Mouse (Mus musculus): ENCODE measurements around the gene Igdcc3.

The Igdcc3 gene

DNA sequence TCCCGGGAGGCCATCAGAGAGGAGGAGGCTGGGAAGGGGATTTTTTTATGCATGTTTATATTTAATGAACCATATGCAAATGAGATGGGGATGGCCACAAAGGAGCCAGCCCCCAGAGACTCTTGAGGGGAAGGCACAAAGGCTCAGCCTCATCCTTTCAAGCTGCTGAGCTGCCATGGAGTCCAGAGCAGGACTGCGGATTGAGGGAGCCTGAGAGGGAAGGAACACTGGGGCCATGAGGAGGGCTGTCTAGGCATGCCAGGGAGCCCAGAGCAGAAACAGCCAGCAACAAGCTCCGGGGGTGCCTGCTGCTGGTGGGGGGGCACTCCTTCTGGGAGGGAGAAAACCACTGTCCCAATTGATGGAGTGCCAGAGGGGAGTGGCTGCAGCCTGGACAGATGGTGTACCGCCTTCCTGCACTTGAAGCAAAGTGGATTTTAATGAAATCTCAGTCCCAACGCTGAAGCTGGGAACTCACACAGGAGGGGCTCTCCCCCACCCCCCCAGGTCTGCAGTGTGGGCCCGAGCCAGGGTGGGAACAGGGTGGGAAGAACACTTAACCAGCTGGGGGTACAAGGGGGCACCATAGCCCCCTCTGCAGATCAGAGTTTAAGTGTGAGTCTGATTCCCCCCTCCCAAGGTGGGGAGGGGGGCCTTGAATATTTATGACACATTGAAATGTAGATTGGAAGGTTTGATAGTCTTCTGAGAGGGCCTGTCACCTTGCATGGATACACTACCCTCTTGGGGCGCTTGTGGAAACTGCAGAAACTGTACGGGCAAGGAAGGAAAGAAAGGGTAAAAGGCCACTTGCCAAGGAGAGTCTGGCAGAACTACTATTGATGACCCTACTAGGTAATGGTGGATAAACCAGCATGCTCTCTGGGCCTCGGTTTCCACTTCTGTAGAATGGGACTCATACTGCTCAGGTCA lies 35.2 kb downstream of the Igdcc3 start:
- DNase-seq (ENCODE audit: low spot score): no peak

DNA sequence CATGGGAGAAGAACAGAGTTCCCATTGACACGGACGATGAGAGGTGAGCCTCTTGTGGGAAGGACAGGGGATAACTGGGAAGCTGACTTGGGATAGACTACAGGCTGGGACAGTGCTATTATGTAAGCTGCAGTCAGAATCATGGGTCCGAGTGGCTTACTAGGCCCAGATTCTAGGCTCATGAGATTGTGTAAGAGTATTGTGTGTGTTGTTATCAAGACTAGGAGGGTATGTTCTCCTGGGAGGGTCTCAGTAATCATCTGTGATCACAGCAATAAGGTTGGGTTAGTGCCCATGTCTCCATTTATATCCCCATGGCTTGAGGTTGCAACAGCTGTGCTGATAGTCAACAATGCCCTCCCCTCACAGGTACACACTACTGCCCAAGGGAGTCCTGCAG lies 36.5 kb downstream of the Igdcc3 start:
- no peak for DNase-seq (ENCODE audit: low spot score)

DNA sequence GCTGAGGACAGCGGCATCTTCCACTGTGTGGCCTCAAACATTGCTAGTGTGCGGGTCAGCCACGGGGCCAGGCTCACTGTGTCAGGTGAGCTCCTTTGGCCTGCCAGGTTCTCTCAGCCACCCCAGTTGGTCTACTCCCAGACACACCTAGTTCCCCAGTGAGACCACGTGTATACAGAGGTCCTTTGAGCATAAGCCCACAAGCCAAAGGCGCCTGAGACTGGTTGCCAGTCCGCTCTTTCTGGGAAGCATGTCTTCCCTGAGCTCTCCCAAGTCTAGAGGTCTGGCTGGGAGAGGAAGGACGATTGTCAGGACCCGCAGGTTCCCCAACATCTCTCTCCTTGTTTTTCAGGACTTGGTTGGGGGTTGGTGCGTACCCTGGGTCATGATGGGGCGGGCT lies 36.9 kb downstream of the Igdcc3 start:
- DNase-seq (ENCODE audit: low spot score): no peak

DNA sequence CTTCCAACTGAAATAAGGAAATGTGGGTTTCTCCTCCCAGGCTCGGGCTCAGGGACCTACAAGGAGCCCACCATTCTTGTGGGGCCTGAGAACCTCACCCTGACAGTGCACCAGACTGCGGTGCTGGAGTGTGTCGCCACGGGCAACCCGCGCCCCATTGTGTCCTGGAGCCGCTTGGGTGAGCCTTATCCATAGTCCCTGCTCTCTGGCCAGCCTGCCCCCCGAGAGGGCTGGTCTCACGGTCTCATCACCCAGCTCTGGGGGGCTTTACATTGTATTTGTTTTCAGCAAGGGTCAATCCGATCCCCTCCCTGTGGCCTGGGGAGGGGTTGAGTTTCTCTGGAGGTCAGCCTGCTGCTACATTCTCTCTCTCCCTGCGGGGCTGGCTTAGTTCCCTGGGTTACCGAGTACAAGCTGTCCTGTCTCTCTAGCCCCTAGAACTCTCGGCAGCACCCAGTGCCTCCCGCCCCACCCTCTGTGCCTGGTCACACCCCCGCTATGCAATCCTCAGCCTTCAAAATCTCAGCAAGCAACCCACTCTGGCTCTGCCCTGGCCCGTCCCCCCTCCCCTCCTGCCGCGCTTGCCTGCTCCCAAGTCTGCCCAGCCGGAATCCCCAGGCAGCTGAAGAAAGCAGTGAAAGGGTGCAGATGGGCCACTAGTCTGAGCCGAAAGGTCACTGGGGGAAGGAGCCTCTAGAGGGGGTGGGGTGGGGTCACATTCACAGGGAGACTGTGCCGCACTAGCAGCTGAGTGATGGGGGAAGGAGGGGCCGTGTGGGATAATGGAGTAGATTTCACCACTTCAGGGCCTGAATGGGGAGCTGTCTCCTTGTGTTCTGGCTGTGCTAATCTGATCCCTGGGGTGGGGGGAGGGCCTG lies 37.6 kb downstream of the Igdcc3 start:
- peak; percentile 54 for DNase-seq (ENCODE audit: low spot score)

DNA sequence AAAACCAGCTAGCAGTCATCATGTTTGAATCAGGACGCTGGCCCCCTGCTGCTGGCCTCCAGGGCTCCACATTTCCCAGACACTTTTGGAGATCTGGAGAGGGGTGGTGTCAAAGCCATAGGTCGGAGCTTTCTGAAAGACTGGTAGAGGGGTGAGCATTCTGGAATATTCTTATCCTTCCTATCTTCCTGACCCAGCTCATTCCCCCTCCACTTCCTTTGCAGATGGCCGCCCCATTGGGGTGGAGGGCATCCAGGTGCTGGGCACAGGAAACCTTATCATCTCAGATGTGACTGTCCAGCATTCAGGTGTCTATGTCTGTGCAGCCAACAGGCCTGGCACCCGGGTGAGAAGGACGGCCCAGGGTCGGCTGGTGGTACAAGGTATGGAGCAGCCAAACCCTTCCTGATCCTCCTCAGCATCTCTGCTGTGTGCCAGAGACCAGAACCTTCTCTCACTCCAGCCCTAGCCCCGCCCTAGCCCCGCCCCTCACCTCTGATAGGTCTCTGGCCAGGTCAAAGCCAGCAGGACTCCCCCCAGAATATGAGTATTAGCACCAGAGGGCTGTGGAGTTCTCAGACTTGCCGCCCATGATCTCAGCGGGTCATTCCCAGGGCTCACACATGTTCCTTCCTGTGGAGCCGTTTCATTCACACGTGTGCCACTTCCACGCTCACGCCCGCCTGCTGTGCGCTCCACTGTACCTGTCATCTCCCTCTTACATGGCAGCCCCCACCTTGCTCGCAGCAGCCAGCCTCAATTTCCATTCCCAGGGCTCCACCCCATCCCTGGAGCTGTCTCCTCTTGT lies 39.0 kb downstream of the Igdcc3 start:
- no peak for DNase-seq (ENCODE audit: low spot score)

DNA sequence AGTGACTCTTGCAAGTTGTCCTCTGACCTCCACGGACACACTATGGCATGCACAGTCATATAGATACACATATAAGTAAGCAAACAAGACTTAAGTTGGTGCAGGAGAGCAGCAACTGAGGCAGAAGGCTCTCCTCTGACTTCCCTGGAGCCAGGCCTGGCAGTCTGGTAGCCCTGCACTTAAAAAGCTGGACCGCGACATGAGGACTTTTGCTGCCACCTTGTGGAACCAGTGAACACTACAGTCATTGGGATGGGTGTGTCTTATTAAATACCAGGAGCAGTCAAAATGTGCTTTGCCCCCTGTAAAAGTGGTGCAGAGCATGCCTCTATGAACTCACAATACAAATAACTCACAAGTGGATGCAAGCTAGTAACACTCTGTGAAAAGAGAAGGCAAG lies 47.6 kb downstream of the Igdcc3 start:
- DNase-seq (ENCODE audit: low spot score): peak; percentile 72

DNA sequence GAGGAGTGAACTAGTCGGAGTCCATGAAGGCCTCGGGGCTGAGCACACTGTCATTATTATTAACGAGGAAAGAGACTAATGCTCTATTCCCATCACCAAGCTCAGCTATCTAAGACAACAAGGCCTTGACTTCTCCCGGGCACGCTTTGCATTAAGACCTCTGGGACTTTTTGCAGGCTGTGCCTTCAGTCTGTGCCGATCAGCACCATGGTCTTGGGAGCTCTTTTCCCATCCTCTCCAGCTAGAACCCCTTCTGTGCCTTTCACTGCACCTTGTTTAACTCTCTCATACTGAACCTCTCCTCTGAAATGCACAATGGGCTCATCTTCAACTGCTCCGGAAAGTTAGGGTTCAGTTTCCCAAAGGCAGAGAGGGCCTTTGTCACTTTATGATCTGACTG lies 49.3 kb downstream of the Igdcc3 start:
- DNase-seq (ENCODE audit: low spot score): no peak

DNA sequence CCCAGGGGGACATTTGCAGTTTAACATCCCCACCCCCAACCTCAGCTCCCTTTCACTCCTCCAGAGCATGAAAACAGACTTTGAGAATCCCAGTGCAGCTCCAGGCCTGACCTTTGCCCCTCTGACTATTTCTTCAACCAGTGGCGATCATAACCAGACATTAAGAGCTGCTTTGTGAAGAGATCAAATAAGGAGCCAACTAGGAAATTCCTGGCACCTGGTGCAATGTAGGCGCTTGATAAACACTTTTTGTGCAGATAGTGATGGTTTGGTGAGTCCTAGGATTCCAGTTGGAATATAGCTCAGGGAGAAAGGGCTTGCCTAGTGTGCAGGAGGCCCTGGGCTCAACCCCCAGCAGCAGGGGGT lies 50.4 kb downstream of the Igdcc3 start:
- DNase-seq (ENCODE audit: low spot score): no peak

DNA sequence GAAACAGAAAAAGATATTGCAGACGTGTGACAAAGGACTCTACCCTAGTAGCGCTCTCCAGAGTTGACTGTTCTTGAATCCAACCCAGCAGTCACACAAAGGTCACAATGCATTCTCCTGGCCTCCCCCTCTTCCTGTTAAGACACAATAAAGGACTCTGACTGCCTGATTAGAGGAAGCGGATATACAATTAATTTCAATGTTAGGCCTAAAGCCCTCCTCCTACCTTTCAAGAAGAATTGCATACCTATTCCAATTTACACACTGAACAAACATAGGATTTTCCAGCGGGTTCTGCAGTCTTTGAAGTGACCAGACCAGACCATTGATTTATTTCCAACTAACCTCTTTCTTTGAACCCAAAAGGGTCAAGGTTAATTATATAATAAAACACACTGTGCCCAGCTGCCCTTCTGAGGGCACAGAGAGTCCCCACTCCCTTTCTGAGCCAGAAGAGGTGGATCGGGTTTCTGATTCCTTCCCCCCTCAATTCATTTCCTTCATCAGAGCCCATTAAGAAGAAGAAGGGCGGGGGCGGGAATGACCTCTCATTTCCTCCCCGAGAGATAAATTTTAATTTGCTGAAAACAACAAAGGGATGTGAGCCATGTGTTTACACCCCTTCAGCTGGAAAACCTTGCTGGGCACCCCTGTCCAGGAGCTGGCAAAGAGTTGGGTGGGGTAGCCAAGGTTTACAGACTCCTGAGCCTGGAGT lies 50.9 kb downstream of the Igdcc3 start:
- DNase-seq (ENCODE audit: low spot score): no peak

DNA sequence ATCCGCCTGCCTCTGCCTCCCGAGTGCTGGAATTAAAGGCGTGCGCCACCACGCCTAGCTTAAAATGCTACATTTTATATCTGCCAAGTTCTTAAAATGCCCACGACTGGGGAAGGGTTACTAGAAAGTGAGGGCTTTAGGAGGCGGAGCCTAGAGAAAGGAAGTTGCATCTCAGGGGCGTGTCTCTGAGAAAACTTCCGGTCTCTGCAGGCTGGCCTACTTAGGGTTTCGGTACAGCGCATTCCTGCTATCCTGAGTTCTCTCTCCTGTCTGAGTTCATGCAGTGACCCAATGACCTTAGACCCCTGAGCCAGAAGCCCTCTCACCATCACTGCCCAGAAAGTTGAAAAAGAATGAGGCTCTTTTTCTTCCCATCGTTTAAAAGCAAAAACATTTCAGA lies 52.2 kb downstream of the Igdcc3 start:
- no peak for DNase-seq (ENCODE audit: low spot score)

DNA sequence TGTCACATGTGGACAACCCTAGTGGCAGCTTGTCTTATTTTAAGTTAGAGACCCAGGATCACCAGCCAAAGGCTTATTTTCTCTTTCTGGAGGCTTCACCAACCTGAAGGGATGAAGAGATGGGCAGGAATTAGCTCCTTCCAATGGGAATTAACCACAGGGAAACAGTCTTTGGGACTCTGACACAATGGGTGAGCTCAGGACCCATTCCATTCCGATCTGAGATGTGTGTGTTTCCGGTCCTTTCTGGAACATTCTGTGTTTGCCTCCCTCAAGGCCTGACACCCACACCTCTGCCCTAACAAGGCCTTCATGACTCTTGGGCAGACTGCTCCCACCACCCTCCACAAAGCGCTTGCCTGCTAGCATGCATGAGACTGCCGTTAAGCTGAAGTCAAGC lies 54.1 kb downstream of the Igdcc3 start, which contains the start of gene Parp16:
Gene Parp16, plus strand, starts transcription at position 301 of the 400 bp plus-strand sequence.
- no peak for DNase-seq (ENCODE audit: low spot score)

DNA sequence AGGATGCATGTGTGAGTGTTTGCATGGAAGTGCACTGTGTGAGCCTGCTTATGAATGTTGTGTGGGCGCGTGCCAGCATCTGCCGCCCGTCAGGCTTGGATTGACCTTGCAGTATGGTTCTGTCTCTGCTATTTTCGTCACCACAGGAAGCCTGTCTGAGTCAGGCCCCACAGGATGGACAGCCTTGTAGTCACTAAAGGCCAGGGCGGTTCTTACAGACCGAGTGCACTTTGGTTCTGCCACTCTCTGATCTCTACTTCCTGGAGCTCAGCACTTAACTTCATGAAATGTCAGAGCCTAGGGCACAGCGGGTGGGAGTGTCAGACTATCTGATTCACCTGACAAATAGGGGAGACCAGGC lies 54.6 kb downstream of the Igdcc3 start:
- peak; percentile 37 for DNase-seq (ENCODE audit: low spot score)

DNA sequence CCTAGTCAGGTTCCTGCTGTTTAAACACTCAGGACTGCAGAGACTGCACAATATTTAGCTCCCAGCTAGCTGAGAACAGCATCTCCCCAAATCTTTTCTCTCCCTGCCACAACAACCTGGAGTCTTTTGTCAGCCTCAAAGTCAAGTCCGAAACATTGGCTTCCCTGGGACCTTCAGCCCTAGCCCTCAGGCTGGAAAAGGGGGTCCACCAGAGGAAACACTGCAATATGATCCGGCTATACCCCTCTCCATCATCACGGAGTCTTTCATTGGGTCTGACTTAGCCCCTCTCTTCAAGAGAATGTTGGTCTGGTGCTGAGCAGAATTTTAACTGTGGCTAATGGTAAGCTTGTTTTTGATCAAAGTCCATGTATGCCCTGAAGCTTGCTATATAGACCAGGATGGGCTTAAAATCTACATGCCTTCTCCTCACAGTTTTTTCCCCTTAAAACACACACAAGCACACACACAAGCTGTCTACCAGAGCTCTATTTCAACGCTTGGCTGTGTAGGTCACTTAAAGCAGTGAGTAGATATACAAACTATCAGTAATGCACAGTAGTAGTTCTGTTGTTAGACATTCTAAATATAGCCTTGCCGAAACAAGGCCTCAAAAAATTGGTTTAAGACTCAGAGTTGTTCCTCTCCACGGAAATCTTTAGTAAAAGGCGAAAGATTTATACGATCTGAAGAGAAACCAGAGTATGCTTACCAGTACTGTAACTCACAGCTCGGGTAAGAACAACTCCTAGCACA lies 55.2 kb downstream of the Igdcc3 start:
- no peak for DNase-seq (ENCODE audit: low spot score)

DNA sequence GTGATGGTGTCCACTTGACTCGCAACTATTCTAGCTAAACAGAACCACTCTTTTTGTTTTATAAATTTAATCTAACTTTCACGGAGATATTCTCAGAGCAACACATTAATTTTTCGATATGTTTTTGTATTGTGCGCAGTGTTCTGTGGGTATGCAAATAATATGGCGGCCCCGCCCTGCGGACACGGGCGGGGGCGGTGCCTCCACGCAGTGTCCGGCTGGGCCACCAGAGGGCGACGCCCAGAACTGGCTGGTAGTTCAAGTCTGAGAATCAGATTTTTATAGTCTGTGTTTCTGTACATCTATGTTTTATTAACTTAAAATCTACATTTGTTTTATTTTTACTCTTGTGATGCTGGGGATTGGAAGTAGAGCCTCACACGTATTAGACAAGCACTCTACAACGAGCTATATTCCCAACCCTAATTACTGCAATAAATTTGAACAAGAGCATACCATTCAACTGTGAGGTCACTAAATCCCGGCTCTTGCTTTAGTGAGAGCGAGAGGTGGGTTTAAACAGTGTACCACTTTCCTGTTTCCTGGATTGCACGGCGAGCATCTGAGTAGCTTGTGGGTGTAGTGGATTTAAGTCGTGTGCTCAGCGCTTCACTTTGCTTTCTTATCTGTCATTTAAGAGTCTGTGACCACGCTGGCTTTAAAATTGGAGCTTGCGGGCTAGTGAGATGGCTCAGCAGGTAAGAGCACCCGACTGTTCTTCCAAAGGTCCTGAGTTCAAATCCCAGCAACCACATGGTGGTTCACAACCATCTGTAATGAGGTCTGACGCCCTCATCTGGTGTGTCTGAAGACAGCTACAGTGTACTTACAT lies 56.0 kb downstream of the Igdcc3 start:
- DNase-seq (ENCODE audit: low spot score): peak; percentile 93

DNA sequence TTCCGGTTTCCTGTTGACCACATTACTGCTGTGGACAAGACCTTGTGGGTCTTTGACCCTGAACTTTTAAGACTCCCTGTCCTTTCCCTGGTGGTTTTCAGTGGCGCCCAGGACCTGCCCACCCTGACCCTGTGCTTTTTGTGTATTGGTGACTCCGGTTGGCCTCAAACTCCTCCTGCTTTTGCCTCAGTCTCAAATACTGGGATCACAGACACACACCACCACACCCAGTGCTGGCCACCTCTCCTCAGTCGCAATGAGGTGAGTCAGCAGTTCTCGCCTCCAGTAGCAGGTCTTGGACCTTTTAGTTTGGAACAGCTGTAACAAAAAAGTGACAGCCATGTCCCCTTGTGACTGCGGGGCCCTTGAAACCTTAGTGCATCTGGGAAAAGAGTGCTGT lies 56.8 kb downstream of the Igdcc3 start:
- DNase-seq (ENCODE audit: low spot score): no peak

DNA sequence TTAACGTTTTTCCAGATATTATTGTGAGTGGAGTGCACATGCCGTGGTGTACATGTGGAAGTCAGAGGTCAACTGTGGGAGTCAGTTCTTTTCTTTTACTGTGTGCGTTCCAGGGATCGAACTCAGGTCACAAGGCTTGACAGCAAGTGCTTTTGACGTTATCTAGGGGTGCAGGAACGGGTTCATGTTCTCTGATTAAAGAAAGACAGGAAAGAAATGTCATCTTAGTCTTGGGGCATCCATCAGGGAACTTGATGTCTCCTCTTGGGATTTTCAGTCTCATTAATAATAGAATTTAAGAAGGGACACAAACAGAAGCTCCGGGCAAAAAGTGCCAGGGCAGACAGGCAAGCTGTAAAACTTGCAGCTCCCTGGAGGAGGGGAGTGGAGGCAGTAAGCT lies 58.7 kb downstream of the Igdcc3 start:
- DNase-seq (ENCODE audit: low spot score): no peak

DNA sequence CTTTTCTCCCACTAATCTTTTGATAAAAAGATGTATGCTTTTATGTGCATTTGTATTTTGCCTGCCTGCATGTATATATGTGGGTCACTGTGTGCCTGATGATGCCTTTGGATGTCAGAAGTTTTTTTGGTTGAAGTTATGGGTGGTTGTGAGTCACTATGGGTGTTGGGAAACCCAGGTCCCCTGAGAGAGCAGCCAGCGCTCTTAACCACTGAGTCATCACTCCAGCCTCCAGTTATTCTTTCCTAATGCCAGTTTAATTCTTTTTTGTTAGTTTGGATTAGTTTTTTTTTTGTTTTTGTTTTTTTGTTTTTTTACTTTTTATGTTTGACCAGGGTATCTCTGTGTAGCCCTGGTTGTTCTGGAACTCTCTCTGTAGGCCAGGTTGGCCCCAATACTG lies 59.6 kb downstream of the Igdcc3 start:
- DNase-seq (ENCODE audit: low spot score): no peak

DNA sequence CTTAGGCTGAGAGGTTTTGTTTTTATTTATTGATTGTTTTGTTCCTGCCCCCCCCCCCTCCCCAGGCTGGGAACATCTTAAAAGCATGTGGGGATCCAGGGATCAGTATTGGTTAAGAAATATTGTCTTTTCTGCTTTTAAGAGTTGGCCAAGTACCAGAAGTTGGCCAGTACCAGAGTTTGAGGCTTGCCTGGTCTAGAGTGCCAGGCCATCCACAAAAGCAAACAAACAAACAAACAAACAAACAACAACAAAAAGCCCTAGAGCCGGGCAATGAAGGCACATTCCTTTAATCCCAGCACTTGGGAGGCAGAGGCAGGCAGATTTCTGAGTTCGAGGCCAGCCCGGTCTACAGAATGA lies 60.0 kb downstream of the Igdcc3 start:
- no peak for DNase-seq (ENCODE audit: low spot score)

DNA sequence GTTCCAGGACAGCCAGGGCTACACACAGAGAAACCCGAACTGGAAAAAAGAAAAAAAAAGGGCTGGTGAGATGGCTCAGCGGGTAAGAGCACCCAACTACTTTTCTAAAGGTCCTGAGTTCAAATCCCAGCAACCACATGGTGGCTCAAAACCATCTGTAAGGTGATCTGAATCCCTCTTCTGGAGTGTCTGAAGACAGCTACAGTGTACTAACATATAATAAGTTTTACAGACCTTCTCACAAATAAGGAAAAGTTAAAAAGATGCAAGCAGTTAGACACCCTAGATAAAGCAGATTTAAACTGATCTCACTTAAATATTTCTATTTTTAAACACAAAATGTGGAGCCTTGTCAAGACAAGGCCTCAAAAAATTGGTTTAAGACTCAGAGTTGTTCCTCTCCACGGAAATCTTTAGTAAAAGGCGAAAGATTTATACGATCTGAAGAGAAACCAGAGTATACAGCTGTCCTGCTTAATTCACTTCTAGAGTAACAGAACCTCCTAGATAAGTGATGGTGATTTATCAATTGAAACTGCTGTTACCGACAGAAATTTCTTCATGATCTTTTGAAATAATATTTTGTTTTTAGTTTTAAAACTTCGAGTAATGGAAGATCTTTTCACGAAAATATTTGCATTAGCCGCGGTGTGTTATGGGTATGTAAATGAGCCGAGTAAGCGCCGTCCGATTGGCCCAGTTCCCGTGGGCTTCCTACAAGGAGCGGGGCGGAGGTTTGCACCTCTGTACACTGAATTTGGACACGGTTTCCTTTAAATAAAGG lies 60.6 kb downstream of the Igdcc3 start:
- peak; percentile 78 for DNase-seq (ENCODE audit: low spot score)

All from ovary, postnatal 36 days (tissue).